Mouse (Mus musculus) intestine, embryonic 15.5 days (tissue): ENCODE measurements around the gene Iqgap2. TPM values are rescaled to one million over a fixed set of nuclear protein-coding genes. Genes with fewer than 3 reads are reported as not detected.

Experiments used
- ATAC-seq: fragments of 200-750 bp; cut with Nextera tagmentation; 2 replicates; pipeline ENCODE4 v1.8.0; 2017; ENCODE audit warnings: moderate TSS enrichment, moderate library complexity
- H3K27ac ChIP-seq: fragments of 300-500 bp; sonication (generic); 2 replicates; pipeline ENCODE4 v1.5.1; 2015; ENCODE audit warnings: mild to moderate bottlenecking, inconsistent platforms
- H3K27me3 ChIP-seq: fragments of 300-500 bp; sonication (generic); replicated peaks from 2 replicates; pipeline ENCODE4 v1.6.1; 2015; ENCODE audit warnings: inconsistent platforms
- H3K36me3 ChIP-seq: fragments of 300-500 bp; sonication (generic); 2 replicates; pipeline ENCODE4 v1.6.1; 2015; ENCODE audit warnings: inconsistent platforms
- H3K4me1 ChIP-seq: fragments of 300-500 bp; sonication (generic); replicated peaks from 2 replicates; pipeline ENCODE4 v1.6.1; 2015; ENCODE audit warnings: inconsistent platforms
- H3K4me2 ChIP-seq: fragments of 300-500 bp; sonication (generic); replicated peaks from 2 replicates; pipeline ENCODE4 v1.6.1; 2015; ENCODE audit warnings: mild to moderate bottlenecking, inconsistent platforms
- H3K4me3 ChIP-seq: fragments of 300-500 bp; sonication (generic); replicated peaks from 2 replicates; pipeline ENCODE4 v1.5.1; 2015; ENCODE audit warnings: inconsistent platforms
- H3K9ac ChIP-seq: fragments of 300-500 bp; sonication (generic); 2 replicates; pipeline ENCODE4 v1.6.1; 2015; ENCODE audit warnings: inconsistent platforms
- H3K9me3 ChIP-seq: fragments of 300-500 bp; sonication (generic); 2 replicates; pipeline ENCODE4 v1.6.1; 2016; ENCODE audit warnings: inconsistent platforms
- whole genome bisulfite sequencing: fragments of 180-500 bp; shearing (Covaris S2); methylation state at CpG from one replicate; pipeline ENCODE4 v1.1.7; 2015; 5-methylcytosine and 5-hydroxymethylcytosine counted together
- polyA plus RNA-seq: library from polyadenylated mRNA; unstranded; fragments of >200 nt; fragmentation: Nextera tagmentation; extraction: Ambion mirVana; gene quantifications from 2 replicates; pipeline ENCODE4 v1.2.1, GENCODE M21; 2015

Gene Iqgap2
- polyA plus RNA-seq, 1 experiment from 2014 or later: 27.3 TPM

GRCm38 (mm10) chr13:95634451-95634850 lies 257.3 kb downstream of the Iqgap2 start:
- H3K27me3 ChIP-seq: no peaks in the 10 kb centered on the region
- no peak overlapping the region for H3K9ac ChIP-seq
- H3K36me3 ChIP-seq: no peaks in the 10 kb centered on the region
- H3K27ac ChIP-seq: no peak overlapping the region
- no peak overlapping the region for H3K4me3 ChIP-seq
- H3K4me1 ChIP-seq: peaks cover 5% of the 10 kb centered on the region; the same call in 1 of the 2 replicates
- WGBS: 14% methylated on average over 2 of the region's 2 CpGs
- H3K4me2 ChIP-seq: no peak overlapping the region
- H3K9me3 ChIP-seq: no peaks in the 10 kb centered on the region
- ATAC-seq: no peak

- no peak overlapping the region for H3K4me2 ChIP-seq
- no peak overlapping the region for H3K4me3 ChIP-seq
- H3K36me3 ChIP-seq: no peaks in the 10 kb centered on the region
- H3K9me3 ChIP-seq: no peaks in the 10 kb centered on the region
- WGBS: 72% methylated on average over 2 of the region's 2 CpGs
- H3K27me3 ChIP-seq: no peaks in the 10 kb centered on the region
- ATAC-seq: no peak
- H3K27ac ChIP-seq: no peak overlapping the region
- no peak overlapping the region for H3K9ac ChIP-seq
- H3K4me1 ChIP-seq: peaks cover 3% of the 10 kb centered on the region; the same call in 1 of the 2 replicates
Observed at GRCm38 (mm10) chr13:95633384-95633783, 258.3 kb downstream of the Iqgap2 start.

DNA sequence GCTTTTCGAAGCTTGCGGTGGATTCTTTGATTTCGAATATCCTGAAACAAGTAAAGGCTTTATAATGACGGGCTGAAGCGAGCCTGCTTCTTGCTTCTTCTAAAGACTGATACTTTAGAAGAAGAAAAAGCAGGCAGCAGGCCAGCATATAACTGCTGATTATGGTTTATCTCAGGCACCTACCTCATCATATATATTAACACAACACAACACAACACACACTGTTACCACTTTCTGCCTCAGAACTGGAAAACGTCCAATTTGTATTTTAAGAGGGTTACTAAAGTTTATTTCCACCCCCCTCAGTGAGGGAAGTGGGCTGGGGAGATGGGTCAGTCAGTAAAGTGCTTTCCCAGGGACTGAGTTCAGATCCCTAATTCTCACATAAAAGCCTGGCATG lies 259.6 kb downstream of the Iqgap2 start:
- Histone ChIP-seq H3K4me1 (peaks cover 3% of the 10 kb centered on the region; the same call in 1 of the 2 replicates), H3K9ac (no peak overlapping the region), H3K27ac (no peak overlapping the region), H3K4me3 (no peak overlapping the region), H3K27me3 (no peaks in the 10 kb centered on the region), H3K9me3 (no peaks in the 10 kb centered on the region), H3K4me2 (no peak overlapping the region), H3K36me3 (no peaks in the 10 kb centered on the region)
- ATAC-seq: no peak
- 81% methylated on average over 6 of the region's 6 CpGs for WGBS

DNA sequence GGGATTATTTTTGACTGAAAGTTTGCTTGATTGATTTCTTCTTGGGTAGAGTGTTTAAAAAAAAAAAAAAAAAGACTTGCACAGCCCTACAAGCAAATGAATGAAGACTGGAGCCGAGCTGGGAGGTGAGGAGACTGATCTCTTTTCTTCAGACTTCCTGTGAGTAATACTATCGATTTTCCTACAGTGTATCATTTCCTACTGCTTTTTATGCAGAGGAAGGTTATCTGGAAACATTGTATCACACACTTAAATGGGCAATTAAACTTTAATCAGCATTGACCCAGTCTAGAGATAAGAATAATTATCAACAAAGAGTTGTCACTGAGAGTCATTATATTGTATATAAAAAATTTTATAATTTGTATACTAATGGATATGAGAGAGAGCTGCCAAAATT lies 261.0 kb downstream of the Iqgap2 start:
- Histone ChIP-seq H3K4me2 (no peak overlapping the region), H3K9ac (no peak overlapping the region), H3K27ac (no peak overlapping the region), H3K27me3 (no peaks in the 10 kb centered on the region), H3K4me1 (peaks cover 3% of the 10 kb centered on the region; the same call in 1 of the 2 replicates), H3K4me3 (no peak overlapping the region), H3K9me3 (no peaks in the 10 kb centered on the region), H3K36me3 (no peaks in the 10 kb centered on the region)
- 56% methylated on average over 2 of the region's 2 CpGs for WGBS
- no peak for ATAC-seq

- no peak overlapping the region for H3K4me2 ChIP-seq
- no peaks in the 10 kb centered on the region for H3K27me3 ChIP-seq
- 87% methylated on average over 10 of the region's 10 CpGs for WGBS
- H3K9me3 ChIP-seq: no peaks in the 10 kb centered on the region
- H3K27ac ChIP-seq: no peak overlapping the region
- ATAC-seq: no peak
- H3K4me1 ChIP-seq: peaks cover 3% of the 10 kb centered on the region; the same call in 1 of the 2 replicates
- H3K4me3 ChIP-seq: no peak overlapping the region
- H3K9ac ChIP-seq: no peak overlapping the region
- H3K36me3 ChIP-seq: no peaks in the 10 kb centered on the region
Observed at GRCm38 (mm10) chr13:95629751-95630150, 262.0 kb downstream of the Iqgap2 start.

DNA sequence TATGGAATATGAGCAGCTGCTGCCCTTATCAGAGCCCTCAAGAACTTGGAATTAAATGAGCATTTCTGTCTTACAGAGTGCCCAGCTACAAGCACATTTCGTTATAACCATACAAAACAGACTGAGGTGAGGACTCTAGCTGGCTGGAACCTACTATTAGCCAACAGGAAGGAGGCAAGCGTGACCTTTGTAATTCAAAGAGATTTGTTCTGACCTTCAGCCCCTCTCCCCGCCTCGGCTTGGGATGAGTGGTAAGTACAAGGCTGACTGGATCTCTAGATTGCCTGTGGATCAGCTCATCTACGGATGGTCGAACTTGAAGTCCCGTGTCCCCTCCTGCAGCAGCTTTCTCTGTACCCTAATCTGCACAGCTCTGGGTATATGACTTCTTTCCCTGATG lies 265.0 kb downstream of the Iqgap2 start:
- Histone ChIP-seq H3K36me3 (no peaks in the 10 kb centered on the region), H3K4me3 (no peak overlapping the region), H3K27ac (no peak overlapping the region), H3K9ac (no peak overlapping the region), H3K9me3 (no peaks in the 10 kb centered on the region), H3K4me2 (no peak overlapping the region), H3K4me1 (no peaks in the 10 kb centered on the region), H3K27me3 (no peaks in the 10 kb centered on the region)
- WGBS: 75% methylated on average over 7 of the region's 7 CpGs
- ATAC-seq: no peak; the same call in 1 of the 2 replicates

- Histone ChIP-seq H3K27me3 (no peaks in the 10 kb centered on the region), H3K4me2 (no peak overlapping the region), H3K4me1 (0 out of 2 replicates have a peak, but pooled peaks cover 2% of the 10 kb centered on the region), H3K9me3 (no peaks in the 10 kb centered on the region), H3K9ac (no peak overlapping the region), H3K4me3 (no peak overlapping the region), H3K36me3 (no peaks in the 10 kb centered on the region), H3K27ac (no peak overlapping the region)
- ATAC-seq: no peak
- 76% methylated on average over 3 of the region's 3 CpGs for WGBS
Observed at GRCm38 (mm10) chr13:95623042-95623441, 268.7 kb downstream of the Iqgap2 start.

GRCm38 (mm10) chr13:95621563-95621962 lies 270.2 kb downstream of the Iqgap2 start:
- 67% methylated on average over 3 of the region's 3 CpGs for WGBS
- H3K27ac ChIP-seq: no peak overlapping the region
- H3K27me3 ChIP-seq: no peaks in the 10 kb centered on the region
- no peak overlapping the region for H3K9ac ChIP-seq
- ATAC-seq: no peak
- no peak overlapping the region for H3K4me3 ChIP-seq
- H3K4me1 ChIP-seq: peaks cover 8% of the 10 kb centered on the region; the same call in 1 of the 2 replicates
- no peaks in the 10 kb centered on the region for H3K36me3 ChIP-seq
- no peaks in the 10 kb centered on the region for H3K9me3 ChIP-seq
- H3K4me2 ChIP-seq: no peak overlapping the region

GRCm38 (mm10) chr13:95618859-95619258 lies 272.9 kb downstream of the Iqgap2 start:
- no peak; the same call in none of the 2 replicates for ATAC-seq
- H3K4me2 ChIP-seq: peak overlapping the region; percentile 87
- WGBS: 13% methylated on average over 13 of the region's 13 CpGs
- no peak overlapping the region for H3K27ac ChIP-seq
- H3K4me1 ChIP-seq: peaks cover 19% of the 10 kb centered on the region; the same call in 1 of the 2 replicates
- H3K9me3 ChIP-seq: no peaks in the 10 kb centered on the region
- peak overlapping the region; percentile 62 for H3K4me3 ChIP-seq
- H3K27me3 ChIP-seq: no peaks in the 10 kb centered on the region; the same call in 1 of the 2 replicates
- H3K9ac ChIP-seq: peak overlapping the region; percentile 79
- H3K36me3 ChIP-seq: no peaks in the 10 kb centered on the region

DNA sequence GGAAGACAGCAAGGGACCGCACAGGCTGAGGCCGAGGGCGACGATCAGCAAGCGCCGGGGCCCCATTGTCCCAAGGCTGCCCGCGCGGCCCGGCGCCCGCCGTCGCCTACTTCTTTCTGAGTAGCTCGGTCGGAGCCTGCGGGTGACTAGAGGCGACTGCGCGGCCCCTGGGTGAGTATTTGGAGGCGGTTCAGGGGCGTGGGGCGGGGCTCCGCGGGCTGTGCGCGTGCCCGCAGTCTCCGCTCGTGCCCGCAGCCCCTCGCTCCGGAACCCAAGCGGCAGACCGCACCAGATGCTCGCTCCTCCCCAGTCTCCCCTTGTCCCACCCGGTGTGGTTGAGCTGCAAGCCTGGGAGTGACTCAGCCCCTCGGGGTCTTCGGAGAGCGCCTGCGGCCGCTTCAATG lies 273.4 kb downstream of the Iqgap2 start, which contains the start of gene F2r:
Gene F2r, minus strand, starts transcription at position 179 of the 404 bp plus-strand sequence.
- peak within 1 kb of the TSS; percentile 62 for H3K4me3 ChIP-seq
- under 1% methylated on average over 42 of the region's 42 CpGs for WGBS
- H3K9me3 ChIP-seq: no peaks in the 10 kb centered on the region
- H3K27me3 ChIP-seq: no peaks in the 10 kb centered on the region; the same call in 1 of the 2 replicates
- peaks cover 19% of the 10 kb centered on the region; the same call in 1 of the 2 replicates for H3K4me1 ChIP-seq
- no peaks in the 10 kb centered on the region for H3K36me3 ChIP-seq
- ATAC-seq: peak; percentile 96
- peak within 1 kb of the TSS; percentile 79 for H3K9ac ChIP-seq
- peak within 1 kb of the TSS; percentile 72 for H3K27ac ChIP-seq
- H3K4me2 ChIP-seq: peak within 1 kb of the TSS; percentile 87

DNA sequence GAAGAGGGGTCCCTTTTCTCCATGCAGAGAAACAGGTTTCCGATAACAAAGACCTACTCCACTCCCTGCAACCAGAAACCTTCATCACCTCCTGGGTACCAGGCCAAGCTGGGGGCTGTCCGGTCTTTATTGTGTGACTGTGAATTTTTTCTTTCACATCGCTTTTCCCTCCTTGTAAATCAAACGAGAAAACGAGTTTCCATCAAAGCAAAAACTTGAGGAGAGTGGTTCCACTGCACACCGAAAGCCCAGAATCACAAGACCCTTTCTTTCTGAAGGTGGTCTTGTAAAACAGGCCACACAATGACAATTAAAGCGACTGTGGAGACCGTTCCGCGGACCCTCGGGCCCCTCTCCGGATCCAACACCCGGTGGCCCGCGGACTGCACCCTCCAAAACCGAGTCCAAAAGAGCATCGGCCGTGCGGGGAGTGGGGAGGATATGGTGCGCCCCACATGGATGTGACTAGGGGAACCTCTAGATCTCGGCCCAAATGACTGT lies 274.0 kb downstream of the Iqgap2 start:
- Histone ChIP-seq H3K9me3 (no peaks in the 10 kb centered on the region), H3K4me1 (peaks cover 19% of the 10 kb centered on the region; the same call in 1 of the 2 replicates), H3K36me3 (no peaks in the 10 kb centered on the region), H3K9ac (peak overlapping the region; percentile 79), H3K4me2 (peak overlapping the region; percentile 87), H3K27me3 (no peaks in the 10 kb centered on the region; the same call in 1 of the 2 replicates), H3K27ac (peak overlapping the region; percentile 66), H3K4me3 (peak overlapping the region; percentile 62)
- 1% methylated on average over 21 of the region's 21 CpGs for WGBS
- peak; percentile 57 for ATAC-seq

DNA sequence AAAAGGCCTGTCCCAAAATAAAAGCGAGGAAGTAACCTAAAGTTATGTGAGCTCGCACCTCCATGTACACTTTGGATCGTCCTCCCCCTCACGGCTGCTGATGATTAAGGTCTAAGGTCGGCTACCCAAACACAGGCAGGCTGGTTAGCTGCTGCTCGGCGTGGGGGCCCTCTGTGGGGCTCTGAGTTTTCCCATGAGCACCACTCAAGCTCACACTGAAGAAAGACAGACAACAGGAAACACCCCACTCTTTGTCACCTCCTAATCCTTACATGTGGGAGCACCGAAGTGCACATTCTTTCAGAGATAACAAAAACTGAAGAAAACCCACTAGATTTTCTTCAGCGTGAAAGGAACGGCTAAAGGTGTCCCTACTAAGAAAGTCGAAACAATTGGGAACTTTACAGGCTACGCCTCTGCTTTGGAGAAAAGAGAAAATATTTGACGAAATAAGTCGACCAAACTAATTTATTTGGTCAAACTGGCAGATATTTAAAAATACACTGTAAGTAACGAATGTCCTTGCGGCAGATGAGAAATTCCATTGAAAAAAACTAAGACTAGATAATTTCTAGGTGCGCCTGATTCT lies 274.5 kb downstream of the Iqgap2 start:
- peak overlapping the region; percentile 87 for H3K4me2 ChIP-seq
- H3K4me1 ChIP-seq: peaks cover 19% of the 10 kb centered on the region; the same call in 1 of the 2 replicates
- peak overlapping the region; percentile 62 for H3K4me3 ChIP-seq
- no peak; the same call in 1 of the 2 replicates for ATAC-seq
- no peaks in the 10 kb centered on the region for H3K36me3 ChIP-seq
- 11% methylated on average over 17 of the region's 17 CpGs for WGBS
- no peak overlapping the region for H3K27ac ChIP-seq
- no peaks in the 10 kb centered on the region; the same call in 1 of the 2 replicates for H3K27me3 ChIP-seq
- H3K9ac ChIP-seq: peak overlapping the region; percentile 79
- no peaks in the 10 kb centered on the region for H3K9me3 ChIP-seq
